Mouse (Mus musculus) thymus, adult 2 months (tissue): ENCODE data around the gene Rest.

Source experiments
- CTCF ChIP-seq: fragments of 200-500 bp; IDR thresholded peaks from 2 replicates; pipeline ENCODE4 v1.5.1; 2012; ENCODE audit warnings: mild to moderate bottlenecking, control low read depth, low read length, moderate library complexity, borderline replicate concordance; ENCODE audit not compliant: control insufficient read depth, poor library complexity, insufficient read depth; ENCODE audit errors: extremely low read depth
- POLR2A ChIP-seq: fragments of 200-500 bp; IDR thresholded peaks from 2 replicates; pipeline ENCODE4 v1.6.1; 2012; ENCODE audit warnings: mild to moderate bottlenecking, low read length, control low read depth, moderate library complexity; ENCODE audit not compliant: control insufficient read depth, poor library complexity, insufficient read depth; ENCODE audit errors: extremely low read depth

GRCm38 (mm10) chr5:77261137-77261536, 4.2 kb upstream of the Rest start:
- TF ChIP-seq CTCF (no peak), POLR2A (no peak)
